Mouse (Mus musculus): Measurements from ENCODE around the gene Rnf130. TPM values are rescaled to one million over a fixed set of nuclear protein-coding genes. Genes with fewer than 3 reads are reported as not detected.

Rnf130 gene
- polyA plus RNA-seq, 1 experiment from 2014 or later = 59.1 TPM

MicroRNAs within 50 kb of the gene (microRNA counts, 519-probe panel; counts per million panel counts)
- microRNA mmu-miR-340-3p (1,255 counts per million, percentile 77 among the panel's probes with 10 or more counts), microRNA mmu-miR-340-5p (4,404 counts per million, percentile 91 among the panel's probes with 10 or more counts)

Other genes with a start within 250 kb of the Rnf130 start
- gene Gfpt2, start 231.2 kb upstream of the Rnf130 start, polyA plus RNA-seq (2016; fragmentation: Nextera tagmentation; extraction: Ambion mirVana) = 16.0 and 22.1 TPM in 2 replicates
- 26.5 and 34.0 TPM in 2 replicates for gene Mapk9, start 178.6 kb upstream of the Rnf130 start, polyA plus RNA-seq (2016; fragmentation: Nextera tagmentation; extraction: Ambion mirVana)
- gene Rasgef1c, start 123.5 kb upstream of the Rnf130 start, polyA plus RNA-seq (2016; fragmentation: Nextera tagmentation; extraction: Ambion mirVana) = 1.5 and 3.7 TPM in 2 replicates
- 39.3 and 40.9 TPM in 2 replicates for gene Tbc1d9b, start 106.0 kb downstream of the Rnf130 start, polyA plus RNA-seq (2016; fragmentation: Nextera tagmentation; extraction: Ambion mirVana)
- 23.1 and 26.1 TPM in 2 replicates for gene Mrnip, start 149.1 kb downstream of the Rnf130 start, polyA plus RNA-seq (2016; fragmentation: Nextera tagmentation; extraction: Ambion mirVana)
- 147 and 210 TPM in 2 replicates for gene Sqstm1, start 185.5 kb downstream of the Rnf130 start, polyA plus RNA-seq (2016; fragmentation: Nextera tagmentation; extraction: Ambion mirVana)
- 21.5 and 29.9 TPM in 2 replicates for gene Mgat4b, start 185.5 kb downstream of the Rnf130 start, polyA plus RNA-seq (2016; fragmentation: Nextera tagmentation; extraction: Ambion mirVana)
- gene Ltc4s, start 213.3 kb downstream of the Rnf130 start, polyA plus RNA-seq (2016; fragmentation: Nextera tagmentation; extraction: Ambion mirVana) = 1.4 and 1.8 TPM in 2 replicates

Data from hindbrain, embryonic 10.5 days (tissue).